Mouse (Mus musculus) stomach, postnatal 0 days (tissue): ENCODE results near the gene Fau.

Source experiments
- CTCF ChIP-seq: IDR thresholded peaks from 2 replicates; pipeline ENCODE4 v1.5.1; 2016; ENCODE audit warnings: antibody characterized with exemption, low read depth, mild to moderate bottlenecking, moderate library complexity
- EP300 ChIP-seq: optimal IDR thresholded peaks from 2 replicates; pipeline ENCODE3; 2016; ENCODE audit warnings: antibody characterized with exemption

GRCm38 (mm10) chr19:6009137-6009536 lies 48.5 kb upstream of the Fau start:
- TF ChIP-seq CTCF, result no peak
- TF ChIP-seq EP300, result no peak
